Mouse (Mus musculus): ENCODE results near the gene Trim8. TPM values are rescaled to one million over a fixed set of nuclear protein-coding genes. Genes with fewer than 3 reads are reported as not detected.

Gene Trim8
- polyA plus RNA-seq, 2 experiments: 7.3 to 7.5 TPM

DNA sequence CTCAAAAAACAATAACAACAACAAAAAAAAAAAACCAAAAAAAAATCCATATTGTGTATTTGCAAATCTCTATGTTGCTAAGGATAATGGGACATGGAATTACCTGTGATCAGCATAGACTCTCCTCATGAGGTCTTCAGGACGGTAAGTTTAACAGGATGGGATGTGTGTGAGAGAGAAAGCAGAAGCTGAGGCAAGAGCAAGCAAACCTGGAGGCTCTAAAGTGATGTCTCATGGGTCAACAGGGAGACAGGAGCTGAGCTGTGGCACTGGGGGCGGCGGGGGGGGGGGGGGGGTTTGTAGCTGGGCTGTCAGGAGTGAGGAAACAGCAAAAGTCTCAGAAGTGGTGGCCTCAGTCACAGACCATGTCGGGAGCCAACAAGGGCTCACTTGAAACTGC, 51.0 kb downstream of the Trim8 start:
- 31% methylated on average over 4 of the region's 4 CpGs for WGBS (ENCODE audit: insufficient replicate concordance)
- no peak overlapping the region for H3K9ac ChIP-seq (replicated peaks)
- no peak overlapping the region for H3K4me2 ChIP-seq (ENCODE audit: low read depth)
- H3K27me3 ChIP-seq (ENCODE audit: control insufficient read depth, insufficient read depth, low read length): no peaks in the 10 kb centered on the region
- H3K27ac ChIP-seq: no peak overlapping the region
- H3K4me1 ChIP-seq (replicated peaks; ENCODE audit: control insufficient read depth in 2 of 2, insufficient read depth in 2 of 2, low read length in 1 of 2): peaks cover 12 to 17% of the 10 kb centered on the region in 2 experiments
- no peaks in the 10 kb centered on the region for H3K36me3 ChIP-seq (replicated peaks; ENCODE audit: control insufficient read depth, insufficient read depth, low read depth)
- H3K4me3 ChIP-seq (ENCODE audit: insufficient read depth in 1 of 2, low read depth in 2 of 2, low read length in 2 of 2): no peak overlapping the region
- TF ChIP-seq CTCF (IDR thresholded peaks at IDR 0.05; ENCODE audit: low read depth) (no peak), EP300 (IDR thresholded peaks at IDR 0.05; ENCODE audit: low read depth) (no peak)
- ATAC-seq (ENCODE audit: insufficient read depth): no peak
- H3K9me3 ChIP-seq (ENCODE audit: control insufficient read depth, low read length): no peaks in the 10 kb centered on the region
- no peak for DNase-seq (ENCODE audit: low read depth in 3 of 3, low spot score in 3 of 3)

DNA sequence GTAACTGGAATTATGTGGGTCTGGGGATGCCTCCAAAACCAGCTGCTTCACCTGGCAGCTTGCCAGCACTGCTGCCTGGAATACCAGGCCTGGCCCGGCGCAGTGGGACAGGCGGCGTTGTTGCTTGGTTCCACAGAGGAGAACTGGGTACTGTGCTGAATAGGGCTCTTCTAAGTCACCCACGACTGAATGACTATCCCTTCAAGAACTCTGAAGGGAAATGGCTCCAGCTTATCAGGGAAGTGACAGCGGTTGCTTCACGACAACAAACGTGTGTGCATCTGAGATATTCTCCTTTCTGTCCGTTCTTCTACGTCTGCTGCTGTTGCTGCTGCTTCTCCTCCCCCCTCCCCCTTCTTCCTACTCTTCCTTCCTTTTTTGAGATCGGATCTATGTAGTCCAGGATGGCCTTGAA, 52.0 kb downstream of the Trim8 start:
- peak; percentile 67 to 71 (median 69) for DNase-seq (ENCODE audit: low read depth in 3 of 3, low spot score in 3 of 3)
- H3K27ac ChIP-seq: peak overlapping the region; percentile 80
- H3K9ac ChIP-seq (replicated peaks): peak overlapping the region; percentile 35

DNA sequence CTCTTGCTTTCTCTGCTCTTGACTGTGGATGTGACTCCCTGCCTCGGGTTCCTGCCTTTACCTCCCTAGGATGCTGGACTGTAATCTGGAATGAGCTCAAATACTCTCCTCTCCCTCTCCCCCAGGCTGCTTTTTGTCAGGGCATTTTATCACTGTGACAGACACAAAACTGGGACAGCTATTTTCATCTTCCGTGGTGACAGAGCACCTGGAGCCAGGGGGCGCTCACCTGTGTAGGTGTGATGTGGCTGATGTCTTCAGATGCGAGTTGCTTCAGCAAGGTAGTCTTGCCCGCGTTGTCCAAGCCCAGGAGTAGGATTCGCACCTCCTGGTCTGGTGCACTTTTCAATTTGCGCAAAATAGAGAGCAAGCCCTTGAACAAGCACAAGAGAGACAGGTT, 56.5 kb downstream of the Trim8 start:
- 76% methylated on average over 8 of the region's 8 CpGs for WGBS (ENCODE audit: insufficient replicate concordance)
- Histone ChIP-seq H3K9ac (replicated peaks) (no peak overlapping the region), H3K36me3 (replicated peaks; ENCODE audit: control insufficient read depth, insufficient read depth, low read depth) (no peaks in the 10 kb centered on the region), H3K27ac (no peak overlapping the region), H3K4me1 (replicated peaks; ENCODE audit: control insufficient read depth in 2 of 2, insufficient read depth in 2 of 2, low read length in 1 of 2) (peaks cover 15 to 17% of the 10 kb centered on the region in 2 experiments), H3K9me3 (ENCODE audit: control insufficient read depth, low read length) (no peaks in the 10 kb centered on the region), H3K4me3 (ENCODE audit: insufficient read depth in 1 of 2, low read depth in 2 of 2, low read length in 2 of 2) (no peak overlapping the region), H3K4me2 (ENCODE audit: low read depth) (no peak overlapping the region), H3K27me3 (ENCODE audit: control insufficient read depth, insufficient read depth, low read length) (no peaks in the 10 kb centered on the region)
- DNase-seq (ENCODE audit: low read depth in 3 of 3, low spot score in 3 of 3) (no peak), ATAC-seq (ENCODE audit: insufficient read depth) (no peak)
- TF ChIP-seq EP300 (IDR thresholded peaks at IDR 0.05; ENCODE audit: low read depth): no peak
- peak; percentile 16; the same call in 1 of the 2 replicates for TF ChIP-seq CTCF (IDR thresholded peaks at IDR 0.05; ENCODE audit: low read depth)

More for the DNA sequence above, 52.0 kb downstream of the Trim8 start:
- Histone ChIP-seq H3K4me3 (ENCODE audit: insufficient read depth in 1 of 2, low read depth in 2 of 2, low read length in 2 of 2) (no peak overlapping the region), H3K9me3 (ENCODE audit: control insufficient read depth, low read length) (no peaks in the 10 kb centered on the region), H3K4me1 (replicated peaks; ENCODE audit: control insufficient read depth in 2 of 2, insufficient read depth in 2 of 2, low read length in 1 of 2) (peaks cover 12 to 17% of the 10 kb centered on the region in 2 experiments), H3K4me2 (ENCODE audit: low read depth) (peak overlapping the region; percentile 55), H3K36me3 (replicated peaks; ENCODE audit: control insufficient read depth, insufficient read depth, low read depth) (no peaks in the 10 kb centered on the region), H3K27me3 (ENCODE audit: control insufficient read depth, insufficient read depth, low read length) (no peaks in the 10 kb centered on the region)
- TF ChIP-seq EP300 (IDR thresholded peaks at IDR 0.05; ENCODE audit: low read depth): peak; percentile 87
- TF ChIP-seq CTCF (IDR thresholded peaks at IDR 0.05; ENCODE audit: low read depth): no peak
- 9% methylated on average over 11 of the region's 11 CpGs for WGBS (ENCODE audit: insufficient replicate concordance)
- ATAC-seq (ENCODE audit: insufficient read depth): peak; percentile 87

DNA sequence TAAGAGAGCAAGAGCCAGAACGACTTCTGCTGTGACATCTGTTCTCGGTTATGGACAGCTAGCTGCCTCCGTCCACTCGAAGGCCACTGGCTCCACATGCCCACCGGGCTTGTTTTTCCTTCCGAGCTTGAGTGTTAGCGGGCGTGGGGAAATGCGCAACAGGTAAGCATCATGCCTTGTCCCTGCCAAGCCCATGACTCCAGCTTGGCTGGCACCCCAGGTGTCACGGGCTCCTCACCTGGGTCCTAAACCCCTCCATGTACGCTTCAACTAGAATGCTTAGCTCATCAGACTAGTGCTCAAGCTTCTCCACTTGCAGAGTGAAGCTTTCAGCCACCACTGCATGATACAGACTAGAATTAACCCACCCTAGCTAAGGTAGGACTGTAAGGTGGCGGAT, 57.1 kb downstream of the Trim8 start:
- Histone ChIP-seq H3K9me3 (ENCODE audit: control insufficient read depth, low read length) (no peaks in the 10 kb centered on the region), H3K9ac (replicated peaks) (no peak overlapping the region), H3K4me2 (ENCODE audit: low read depth) (no peak overlapping the region), H3K27me3 (ENCODE audit: control insufficient read depth, insufficient read depth, low read length) (no peaks in the 10 kb centered on the region), H3K4me3 (ENCODE audit: insufficient read depth in 1 of 2, low read depth in 2 of 2, low read length in 2 of 2) (no peak overlapping the region), H3K4me1 (replicated peaks; ENCODE audit: control insufficient read depth in 2 of 2, insufficient read depth in 2 of 2, low read length in 1 of 2) (peaks cover 11% of the 10 kb centered on the region in 2 experiments), H3K36me3 (replicated peaks; ENCODE audit: control insufficient read depth, insufficient read depth, low read depth) (no peaks in the 10 kb centered on the region), H3K27ac (no peak overlapping the region)
- TF ChIP-seq CTCF (IDR thresholded peaks at IDR 0.05; ENCODE audit: low read depth) (no peak), EP300 (IDR thresholded peaks at IDR 0.05; ENCODE audit: low read depth) (no peak)
- ATAC-seq (ENCODE audit: insufficient read depth): no peak
- no peak for DNase-seq (ENCODE audit: low read depth in 3 of 3, low spot score in 3 of 3)
- WGBS (ENCODE audit: insufficient replicate concordance): 74% methylated on average over 12 of the region's 12 CpGs

DNA sequence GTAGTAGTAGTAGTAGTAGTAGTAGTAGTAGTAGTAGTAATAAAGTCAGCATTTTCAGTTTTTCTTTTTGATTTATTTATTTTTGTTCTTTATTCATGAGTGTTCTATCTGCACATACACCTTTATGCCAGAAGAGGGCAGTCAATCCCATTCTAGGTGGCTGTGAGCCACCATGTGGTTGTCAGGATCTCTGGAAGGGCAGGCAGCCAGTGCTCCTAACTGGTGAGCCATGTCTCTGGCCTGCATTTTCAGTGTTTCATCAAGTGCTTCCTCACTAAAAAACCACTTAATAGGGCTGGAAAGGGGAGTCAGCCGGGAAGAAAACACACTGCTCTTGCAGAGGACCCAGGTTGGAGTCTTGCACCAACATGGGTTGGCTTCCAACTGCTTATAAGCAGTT, 60.6 kb downstream of the Trim8 start:
- TF ChIP-seq EP300 (IDR thresholded peaks at IDR 0.05; ENCODE audit: low read depth) (no peak), CTCF (IDR thresholded peaks at IDR 0.05; ENCODE audit: low read depth) (peak; percentile 89)
- H3K27ac ChIP-seq: no peak overlapping the region
- peak; percentile 51; the same call in 1 of the 2 replicates for ATAC-seq (ENCODE audit: insufficient read depth)

More for the DNA sequence above, 60.6 kb downstream of the Trim8 start:
- Histone ChIP-seq H3K4me2 (ENCODE audit: low read depth) (no peak overlapping the region), H3K4me3 (ENCODE audit: insufficient read depth in 1 of 2, low read depth in 2 of 2, low read length in 2 of 2) (no peak overlapping the region), H3K36me3 (replicated peaks; ENCODE audit: control insufficient read depth, insufficient read depth, low read depth) (no peaks in the 10 kb centered on the region), H3K9me3 (ENCODE audit: control insufficient read depth, low read length) (no peaks in the 10 kb centered on the region), H3K9ac (replicated peaks) (no peak overlapping the region), H3K27me3 (ENCODE audit: control insufficient read depth, insufficient read depth, low read length) (no peaks in the 10 kb centered on the region), H3K4me1 (replicated peaks; ENCODE audit: control insufficient read depth in 2 of 2, insufficient read depth in 2 of 2, low read length in 1 of 2) (peaks cover 0 to 3% of the 10 kb centered on the region in 2 experiments; a peak in 1 of 4 replicates)
- WGBS (ENCODE audit: insufficient replicate concordance): 33% methylated on average over 1 of the region's 1 CpGs
- peak in 1 of 3 experiments; percentile 44 for DNase-seq (ENCODE audit: low read depth in 3 of 3, low spot score in 3 of 3)

Data from liver, embryonic 14.5 days (tissue).